Mouse (Mus musculus): ENCODE data around the gene Maats1. TPM values are rescaled to one million over a fixed set of nuclear protein-coding genes. Genes with fewer than 3 reads are reported as not detected.

Gene Maats1
- polyA plus RNA-seq, 1 experiment from 2014 or later = 0.32 TPM

DNA sequence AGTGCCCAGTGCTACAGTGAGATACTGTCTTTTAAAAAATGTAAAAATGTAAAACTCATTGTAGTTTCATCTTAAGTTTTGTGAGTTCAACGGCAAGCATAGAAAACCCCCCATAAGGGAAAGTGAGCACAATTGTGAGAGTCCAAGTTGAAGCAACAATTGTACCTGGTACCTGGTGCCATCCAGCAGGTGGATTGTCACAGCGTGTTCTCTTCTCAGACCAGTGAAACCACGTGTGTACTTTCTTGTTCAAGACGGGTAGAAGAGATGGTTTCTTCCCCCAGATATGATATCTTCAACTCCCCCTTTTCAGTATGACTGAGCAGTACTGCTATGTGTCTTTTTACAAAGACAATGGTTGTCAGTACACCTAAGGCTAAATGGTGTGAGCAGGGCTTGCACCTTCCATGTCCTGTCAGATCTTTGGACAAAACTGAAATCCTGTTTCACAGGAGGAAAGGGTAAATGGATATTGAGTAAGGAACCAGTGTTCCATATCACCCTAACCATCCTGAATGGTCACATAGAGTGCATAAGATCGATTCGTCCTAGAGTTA is 16.4 kb upstream of the Maats1 start:
- no peak overlapping the region for H3K27ac ChIP-seq
- WGBS = 89% methylated on average over 6 of the region's 6 CpGs

DNA sequence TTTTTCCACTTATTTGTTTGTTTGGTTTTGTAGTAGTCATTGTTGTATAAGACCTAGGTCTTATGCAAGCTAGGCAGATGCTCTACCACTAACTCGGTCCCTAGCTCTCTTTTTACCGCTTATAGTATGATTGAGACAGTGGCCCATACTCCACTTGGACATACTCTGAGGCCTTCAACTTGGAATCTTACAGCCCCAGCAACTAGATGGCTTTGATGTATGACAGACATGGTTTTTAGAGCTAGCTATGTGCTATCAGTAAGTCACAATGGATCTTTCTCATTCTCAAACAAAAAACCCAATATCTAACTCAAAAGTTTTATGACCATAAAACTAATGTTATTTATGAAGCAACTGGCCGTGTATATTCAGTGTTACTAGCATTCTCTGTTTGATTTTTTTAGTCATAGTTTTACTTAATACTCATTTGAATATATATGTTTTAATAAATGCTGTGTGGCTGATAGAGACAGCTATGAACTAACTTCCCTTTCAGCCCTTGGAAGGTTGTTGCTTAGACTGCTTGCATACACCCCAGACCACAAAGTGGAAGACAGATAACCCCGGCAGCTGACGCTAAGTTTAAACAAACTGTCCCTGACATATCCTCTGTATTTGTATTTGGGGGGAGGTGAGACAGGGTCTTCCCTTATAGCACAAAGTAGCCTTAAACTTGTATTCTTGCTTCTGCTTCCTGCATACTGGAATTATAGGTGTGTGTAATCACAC is 12.4 kb upstream of the Maats1 start:
- WGBS = 93% methylated on average over 5 of the region's 5 CpGs
- Histone ChIP-seq H3K9me3 (no peaks in the 10 kb centered on the region), H3K27ac (no peak overlapping the region), H3K4me2 (replicated peaks) (no peak overlapping the region), H3K4me1 (no peaks in the 10 kb centered on the region), H3K9ac (no peak overlapping the region), H3K4me3 (no peak overlapping the region), H3K27me3 (no peaks in the 10 kb centered on the region), H3K36me3 (peaks cover 23% of the 10 kb centered on the region)
- ATAC-seq (ENCODE audit: insufficient number of reproducible peaks, insufficient read depth, low FRiP score, low TSS enrichment) = no peak

More for the DNA sequence above, 16.4 kb upstream of the Maats1 start:
- H3K4me3 ChIP-seq = no peak overlapping the region
- no peaks in the 10 kb centered on the region for H3K9me3 ChIP-seq
- peaks cover 7% of the 10 kb centered on the region; the same call in 1 of the 2 replicates for H3K4me1 ChIP-seq
- ATAC-seq (ENCODE audit: insufficient number of reproducible peaks, insufficient read depth, low FRiP score, low TSS enrichment) = no peak
- H3K9ac ChIP-seq = no peak overlapping the region
- H3K27me3 ChIP-seq = no peaks in the 10 kb centered on the region
- H3K4me2 ChIP-seq (replicated peaks) = no peak overlapping the region
- H3K36me3 ChIP-seq = no peaks in the 10 kb centered on the region

DNA sequence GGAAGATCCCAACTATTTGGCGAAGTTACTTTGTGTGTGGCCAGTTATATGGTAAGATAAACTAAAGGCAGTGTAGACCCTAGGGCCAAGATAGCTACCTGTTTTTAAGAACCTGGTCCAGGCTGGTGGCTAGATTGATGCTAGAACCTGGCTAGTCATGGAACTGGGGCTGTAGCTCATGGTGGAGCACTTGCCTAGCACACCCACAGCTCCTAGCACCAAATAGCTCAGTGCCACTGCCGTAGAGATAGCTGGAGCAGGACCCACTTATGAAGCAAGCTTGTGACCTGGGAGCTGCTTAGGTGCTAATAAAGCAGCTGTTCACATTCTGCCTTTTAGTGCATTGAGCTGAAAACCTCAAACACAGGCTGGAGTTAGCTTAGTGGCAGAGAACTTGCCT is 11.7 kb upstream of the Maats1 start:
- Histone ChIP-seq H3K27ac (no peak overlapping the region), H3K4me3 (no peak overlapping the region), H3K36me3 (peaks cover 27% of the 10 kb centered on the region), H3K4me1 (no peaks in the 10 kb centered on the region), H3K9ac (no peak overlapping the region), H3K4me2 (replicated peaks) (no peak overlapping the region), H3K9me3 (no peaks in the 10 kb centered on the region), H3K27me3 (no peaks in the 10 kb centered on the region)
- ATAC-seq (ENCODE audit: insufficient number of reproducible peaks, insufficient read depth, low FRiP score, low TSS enrichment) = no peak
- WGBS = 97% methylated on average over 2 of the region's 2 CpGs

DNA sequence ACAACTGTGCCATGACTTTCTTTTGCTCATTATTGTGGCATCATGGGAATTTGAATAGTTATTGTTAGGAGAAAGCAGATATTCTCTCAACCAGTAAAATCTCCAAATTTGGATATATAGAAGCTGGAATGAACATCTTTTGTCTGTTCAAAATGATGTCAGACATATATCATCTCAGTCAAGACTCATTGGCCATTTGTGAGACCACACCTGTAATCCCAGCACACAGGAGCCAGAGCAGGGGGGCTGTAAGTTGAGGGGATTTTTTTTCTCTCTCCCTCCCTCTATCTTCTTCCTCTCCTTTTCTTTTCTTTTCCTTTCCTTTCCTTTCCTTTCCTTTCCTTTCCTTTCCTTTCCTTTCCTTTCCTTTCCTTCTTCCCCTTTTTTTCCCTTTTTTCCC is 10.9 kb upstream of the Maats1 start:
- H3K4me3 ChIP-seq = no peak overlapping the region
- H3K9ac ChIP-seq = no peak overlapping the region
- H3K9me3 ChIP-seq = no peaks in the 10 kb centered on the region
- no peak for ATAC-seq (ENCODE audit: insufficient number of reproducible peaks, insufficient read depth, low FRiP score, low TSS enrichment)
- H3K4me1 ChIP-seq = peaks cover under 1% of the 10 kb centered on the region; the same call in 1 of the 2 replicates
- H3K36me3 ChIP-seq = peaks cover 27% of the 10 kb centered on the region
- no peak overlapping the region for H3K4me2 ChIP-seq (replicated peaks)
- no peak overlapping the region for H3K27ac ChIP-seq
- no peaks in the 10 kb centered on the region for H3K27me3 ChIP-seq

DNA sequence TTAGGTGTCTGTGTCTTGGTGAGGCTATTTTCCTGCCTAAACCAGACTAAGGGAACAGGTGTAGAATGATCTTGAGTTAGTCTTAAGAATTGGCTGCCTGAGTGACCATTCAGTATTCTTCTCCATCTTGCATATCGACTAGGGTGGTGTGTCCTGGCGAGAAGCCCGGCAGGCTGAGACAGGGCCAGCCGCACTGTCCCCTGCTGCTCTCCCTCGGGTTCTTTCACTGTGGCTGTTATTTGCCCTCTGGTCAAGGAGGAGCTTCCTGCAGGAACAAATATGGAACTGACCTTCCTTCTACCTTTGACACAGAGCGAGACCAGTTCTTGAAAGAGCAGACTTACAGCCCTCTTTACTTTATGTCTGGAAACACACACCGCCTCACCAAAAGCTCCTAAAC is 10.1 kb upstream of the Maats1 start:
- no peak for ATAC-seq (ENCODE audit: insufficient number of reproducible peaks, insufficient read depth, low FRiP score, low TSS enrichment)

DNA sequence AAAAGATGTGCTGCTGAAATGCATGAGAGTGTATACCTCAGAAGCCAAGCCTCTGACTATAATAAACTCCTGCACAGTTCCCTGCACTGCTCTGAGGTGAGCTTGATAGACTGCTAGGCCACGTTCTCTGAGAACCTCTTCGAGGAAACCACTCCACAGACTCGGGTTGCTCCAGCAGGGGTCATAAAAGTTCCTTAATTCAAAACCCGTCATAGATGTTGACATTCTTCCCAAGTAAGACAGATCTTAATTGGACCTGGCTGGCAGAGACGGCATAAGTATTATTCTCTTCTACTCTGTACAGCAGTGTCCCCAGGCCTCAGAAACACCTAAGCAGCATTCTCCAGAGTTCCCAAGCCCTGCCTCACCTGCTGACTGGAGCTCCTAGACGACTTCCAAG is 9.0 kb upstream of the Maats1 start:
- H3K4me1 ChIP-seq = peaks cover 5% of the 10 kb centered on the region
- H3K4me3 ChIP-seq = no peak overlapping the region
- H3K4me2 ChIP-seq (replicated peaks) = no peak overlapping the region
- peaks cover 27% of the 10 kb centered on the region for H3K36me3 ChIP-seq
- H3K9ac ChIP-seq = no peak overlapping the region
- no peaks in the 10 kb centered on the region for H3K9me3 ChIP-seq
- ATAC-seq (ENCODE audit: insufficient number of reproducible peaks, insufficient read depth, low FRiP score, low TSS enrichment) = no peak
- H3K27ac ChIP-seq = no peak overlapping the region
- H3K27me3 ChIP-seq = no peaks in the 10 kb centered on the region
- WGBS = 79% methylated on average over 6 of the region's 6 CpGs

More for the DNA sequence above, 10.1 kb upstream of the Maats1 start:
- Histone ChIP-seq H3K9ac (no peak overlapping the region), H3K4me3 (no peak overlapping the region), H3K4me2 (replicated peaks) (no peak overlapping the region), H3K27me3 (no peaks in the 10 kb centered on the region), H3K27ac (no peak overlapping the region), H3K36me3 (peaks cover 27% of the 10 kb centered on the region), H3K9me3 (no peaks in the 10 kb centered on the region), H3K4me1 (peaks cover 5% of the 10 kb centered on the region)
- WGBS = 82% methylated on average over 7 of the region's 7 CpGs

DNA sequence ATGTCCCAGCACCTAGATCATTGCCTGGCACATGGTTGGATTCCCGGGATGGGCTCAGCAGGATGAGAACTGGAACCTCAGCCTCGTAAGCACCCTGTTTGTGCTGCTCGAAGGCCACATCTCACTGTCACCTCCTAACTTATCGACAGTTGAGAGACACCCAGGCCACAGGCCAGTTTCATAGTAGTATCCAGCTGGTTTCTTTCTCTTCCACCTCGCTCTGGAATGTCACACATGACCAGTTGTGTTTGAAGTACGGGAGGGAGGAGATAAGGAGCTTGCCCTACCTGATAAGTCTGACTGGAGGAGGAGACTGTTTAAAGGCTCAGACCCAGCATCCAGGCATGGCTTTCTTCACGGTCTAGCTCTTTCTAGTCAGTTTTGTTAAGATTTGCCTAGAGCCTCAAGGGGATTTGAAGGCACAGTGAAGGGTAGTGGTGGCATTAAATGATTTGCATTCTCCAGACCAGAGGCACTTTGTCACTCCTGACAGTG is 8.5 kb upstream of the Maats1 start:
- WGBS = 81% methylated on average over 7 of the region's 7 CpGs
- no peak overlapping the region for H3K4me2 ChIP-seq (replicated peaks)

DNA sequence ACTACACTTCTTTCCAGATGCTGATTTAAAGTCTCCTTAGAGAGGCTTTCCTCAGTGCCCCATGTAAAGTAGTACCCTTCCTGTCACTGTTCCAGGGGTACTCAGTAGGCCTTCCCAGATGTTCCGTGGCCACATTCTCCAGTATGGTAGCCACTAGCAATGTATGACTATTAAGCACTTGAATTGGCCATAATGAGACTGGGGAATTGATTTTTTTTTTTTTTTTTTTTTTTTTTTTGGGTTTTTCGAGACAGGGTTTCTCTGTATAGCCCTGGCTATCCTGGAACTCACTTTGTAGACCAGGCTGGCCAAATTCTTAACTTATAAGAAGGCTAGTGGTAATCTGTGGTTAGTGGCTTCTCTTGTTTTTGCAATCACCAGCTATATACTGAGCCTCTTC is 7.9 kb upstream of the Maats1 start:
- H3K4me1 ChIP-seq = peaks cover 5% of the 10 kb centered on the region
- no peak overlapping the region for H3K4me2 ChIP-seq (replicated peaks)
- no peaks in the 10 kb centered on the region for H3K9me3 ChIP-seq
- ATAC-seq (ENCODE audit: insufficient number of reproducible peaks, insufficient read depth, low FRiP score, low TSS enrichment) = no peak
- H3K36me3 ChIP-seq = peaks cover 27% of the 10 kb centered on the region
- no peak overlapping the region for H3K27ac ChIP-seq
- 84% methylated on average over 2 of the region's 2 CpGs for WGBS
- no peak overlapping the region for H3K9ac ChIP-seq
- no peaks in the 10 kb centered on the region for H3K27me3 ChIP-seq
- no peak overlapping the region for H3K4me3 ChIP-seq

More for the DNA sequence above, 8.5 kb upstream of the Maats1 start:
- no peak for ATAC-seq (ENCODE audit: insufficient number of reproducible peaks, insufficient read depth, low FRiP score, low TSS enrichment)
- Histone ChIP-seq H3K9ac (no peak overlapping the region), H3K4me1 (peaks cover 5% of the 10 kb centered on the region), H3K9me3 (no peaks in the 10 kb centered on the region), H3K36me3 (peaks cover 27% of the 10 kb centered on the region), H3K27ac (no peak overlapping the region), H3K4me3 (no peak overlapping the region), H3K27me3 (no peaks in the 10 kb centered on the region)

DNA sequence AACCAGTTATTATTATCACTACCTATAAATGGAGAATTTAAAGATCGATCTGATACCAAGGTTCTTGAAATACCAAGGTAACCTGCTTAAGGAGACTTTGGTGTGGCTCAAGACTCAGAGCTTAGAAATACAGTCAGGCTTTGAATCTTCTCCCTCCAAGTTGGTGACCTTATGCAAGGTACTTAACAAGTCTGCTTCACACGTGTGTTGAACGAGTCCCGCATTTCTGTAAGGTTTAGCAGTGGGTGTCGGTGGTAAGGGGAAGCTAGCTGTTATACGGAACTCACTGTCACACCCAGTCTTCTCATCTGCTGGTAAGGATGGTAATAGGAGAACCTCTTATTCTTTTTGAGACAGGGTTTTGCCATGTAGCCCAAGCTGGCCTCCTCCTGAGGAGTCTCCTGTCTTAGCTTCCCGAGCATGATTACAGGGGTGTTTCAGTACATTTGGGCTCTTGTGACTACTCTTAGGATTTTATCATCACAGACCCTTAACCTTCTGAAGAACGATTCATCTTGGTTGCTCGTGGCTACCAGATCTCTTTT is 6.3 kb upstream of the Maats1 start:
- Histone ChIP-seq H3K9me3 (no peaks in the 10 kb centered on the region), H3K36me3 (peaks cover 27% of the 10 kb centered on the region), H3K4me1 (peaks cover 8% of the 10 kb centered on the region), H3K27me3 (no peaks in the 10 kb centered on the region), H3K9ac (no peak overlapping the region), H3K27ac (no peak overlapping the region), H3K4me3 (no peak overlapping the region), H3K4me2 (replicated peaks) (0 out of 2 replicates have a peak overlapping the region, but pooled peaks have one; percentile 71)
- whole genome bisulfite sequencing = 91% methylated on average over 9 of the region's 9 CpGs
- no peak for ATAC-seq (ENCODE audit: insufficient number of reproducible peaks, insufficient read depth, low FRiP score, low TSS enrichment)

DNA sequence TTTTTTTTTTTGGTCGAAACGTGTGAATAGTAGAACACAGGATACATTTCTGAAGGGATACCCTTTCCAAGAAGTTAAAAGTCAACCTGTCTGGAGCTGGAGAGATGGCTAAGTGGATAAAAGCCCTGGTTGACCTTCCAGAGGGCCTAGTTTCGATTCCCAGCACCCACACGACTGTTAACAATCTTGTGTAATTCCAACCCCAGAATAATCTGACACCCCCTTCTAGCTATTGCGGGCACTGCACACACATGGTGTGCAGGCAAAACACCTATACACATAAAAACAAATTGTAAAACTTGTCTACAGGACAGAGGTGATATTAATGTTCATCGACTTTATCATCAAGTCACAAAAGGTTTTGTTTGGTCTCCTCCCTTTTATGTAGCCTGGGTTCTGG is 5.6 kb upstream of the Maats1 start:
- H3K9me3 ChIP-seq = no peaks in the 10 kb centered on the region
- H3K36me3 ChIP-seq = peaks cover 27% of the 10 kb centered on the region
- no peaks in the 10 kb centered on the region for H3K27me3 ChIP-seq
- ATAC-seq (ENCODE audit: insufficient number of reproducible peaks, insufficient read depth, low FRiP score, low TSS enrichment) = no peak
- WGBS = 54% methylated on average over 6 of the region's 6 CpGs
- H3K4me3 ChIP-seq = peak overlapping the region; percentile 88
- H3K27ac ChIP-seq = no peak overlapping the region
- H3K4me2 ChIP-seq (replicated peaks) = peak overlapping the region; percentile 71
- H3K9ac ChIP-seq = no peak overlapping the region
- peaks cover 8% of the 10 kb centered on the region for H3K4me1 ChIP-seq

DNA sequence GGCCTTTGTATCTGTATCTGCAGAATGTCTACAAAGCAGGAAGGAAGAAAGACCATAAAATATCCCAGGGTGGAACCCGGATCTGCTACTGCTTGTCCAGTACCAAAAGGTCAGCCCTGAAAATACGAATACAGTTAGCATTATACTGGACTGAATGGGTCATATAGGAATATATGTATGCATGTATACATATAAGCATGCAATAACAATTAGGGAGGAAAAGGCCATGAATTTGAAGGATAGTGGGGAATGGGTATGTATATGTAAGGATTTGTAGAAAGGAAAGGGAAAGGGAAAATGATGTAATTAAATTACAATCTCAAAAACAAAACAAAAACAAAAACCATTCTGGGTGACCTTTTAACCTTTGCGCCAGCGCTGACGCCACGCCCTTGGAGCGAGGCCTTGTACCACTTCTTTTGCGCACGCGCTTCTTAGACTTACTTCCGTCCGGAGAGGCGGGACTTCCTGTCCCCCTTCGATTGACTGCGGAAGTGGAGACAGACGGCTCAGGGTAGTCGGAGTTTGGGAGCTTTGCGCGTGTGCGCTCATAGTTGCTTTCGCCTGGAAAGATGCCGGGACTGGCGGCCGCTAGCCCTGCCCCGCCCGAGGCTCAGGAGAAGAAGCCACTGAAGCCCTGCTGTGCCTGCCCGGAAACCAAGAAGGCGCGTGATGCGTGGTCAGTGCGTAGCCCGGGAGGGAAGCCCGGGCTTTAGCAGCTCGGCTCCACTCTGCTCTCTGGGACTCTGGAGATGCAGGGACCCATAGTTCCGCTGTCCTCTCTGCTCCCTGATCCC is 4.8 kb upstream of the Maats1 start, which contains the start of the genes Cox17 and Gm21987:
Gene Cox17 (plus strand): TSS at position 463 of the 797 bp plus-strand sequence.
Gene Gm21987 (plus strand): TSS at position 512 of the 797 bp plus-strand sequence.
- H3K36me3 ChIP-seq = peaks cover 21% of the 10 kb centered on the region
- H3K4me3 ChIP-seq = peak within 1 kb of the TSS; percentile 88
- ATAC-seq (ENCODE audit: insufficient number of reproducible peaks, insufficient read depth, low FRiP score, low TSS enrichment) = peak; percentile 93
- H3K27me3 ChIP-seq = no peaks in the 10 kb centered on the region
- H3K9ac ChIP-seq = peak within 1 kb of the TSS; percentile 89
- H3K27ac ChIP-seq = peak within 1 kb of the TSS; percentile 86
- no peaks in the 10 kb centered on the region for H3K9me3 ChIP-seq
- 3% methylated on average over 35 of the region's 35 CpGs for WGBS
- peak within 1 kb of the TSS; percentile 71 for H3K4me2 ChIP-seq (replicated peaks)
- peaks cover 11% of the 10 kb centered on the region for H3K4me1 ChIP-seq
